Mouse (Mus musculus): ENCODE results near the gene Cntrob. TPM values are rescaled to one million over a fixed set of nuclear protein-coding genes. Genes with fewer than 3 reads are reported as not detected.
A peak's percentile ranks its signal among the peaks of the same experiment; 100 is the strongest.

Gene Cntrob
- total RNA-seq (2021) = 1 to 10 TPM; 4.7 to 6.6 TPM
- long read RNA-seq, experiment 1, transcript Cntrob-201 (19 exons, 3,861 nt) = major isoform, 7 of 14 reads
- long read RNA-seq, experiment 1, partial matches to known transcripts = 3 of 14 reads
- long read RNA-seq, experiment 1, other reads (novel, unspliced or antisense) = 4 of 14 reads
- long read RNA-seq, experiment 2, partial matches to known transcripts = 0 of 2 reads
- long read RNA-seq, experiment 2, other reads (novel, unspliced or antisense) = 0 of 2 reads

DNA sequence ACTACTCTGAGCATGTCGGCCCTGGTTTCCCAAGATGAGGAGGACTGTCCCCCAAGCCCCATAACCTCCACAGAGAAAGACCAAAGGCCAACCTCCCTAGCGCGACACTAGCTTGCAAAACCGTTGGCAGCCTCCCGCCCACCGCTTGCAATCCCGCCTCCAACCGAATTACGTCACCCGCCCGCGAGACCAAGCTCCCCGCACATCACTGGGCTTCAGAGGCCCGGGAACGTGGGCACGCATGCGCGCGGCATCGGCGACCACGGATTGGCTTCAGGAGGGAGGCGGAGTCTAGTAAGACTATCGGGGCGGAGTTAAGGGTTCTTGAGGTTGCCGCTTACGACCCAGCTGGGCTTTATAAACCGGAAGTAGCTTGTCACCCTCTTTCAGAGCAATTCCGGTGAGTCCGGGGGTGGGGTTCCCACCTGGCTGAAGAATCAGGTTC lies at the start of gene Cntrob, which contains the start of gene Trappc1:
TSS of gene Cntrob (minus strand) at position 109 of the 445 bp plus-strand sequence.
TSS of gene Trappc1 (plus strand) at position 314 of the 445 bp plus-strand sequence.
- peak; percentile 98 for DNase-seq

DNA sequence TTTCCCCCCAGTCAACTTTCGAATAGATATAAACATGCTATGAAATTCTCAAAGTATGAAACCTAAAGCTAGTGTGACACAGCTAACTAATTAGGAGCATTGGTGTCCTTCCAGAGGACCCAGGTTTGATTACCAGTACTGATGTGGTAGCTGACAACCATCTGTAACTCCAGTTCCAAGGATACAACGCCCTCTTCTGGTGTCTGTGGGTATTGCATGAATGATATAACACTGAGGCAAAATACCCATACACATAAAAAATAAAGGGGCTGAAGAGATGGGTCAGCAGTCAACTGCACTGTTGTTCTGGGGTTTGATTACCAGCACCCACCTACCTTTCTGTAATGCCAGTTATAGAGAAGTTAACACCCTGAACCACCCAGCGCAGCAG lies 49.2 kb upstream of the Cntrob start:
- no peak for DNase-seq

DNA sequence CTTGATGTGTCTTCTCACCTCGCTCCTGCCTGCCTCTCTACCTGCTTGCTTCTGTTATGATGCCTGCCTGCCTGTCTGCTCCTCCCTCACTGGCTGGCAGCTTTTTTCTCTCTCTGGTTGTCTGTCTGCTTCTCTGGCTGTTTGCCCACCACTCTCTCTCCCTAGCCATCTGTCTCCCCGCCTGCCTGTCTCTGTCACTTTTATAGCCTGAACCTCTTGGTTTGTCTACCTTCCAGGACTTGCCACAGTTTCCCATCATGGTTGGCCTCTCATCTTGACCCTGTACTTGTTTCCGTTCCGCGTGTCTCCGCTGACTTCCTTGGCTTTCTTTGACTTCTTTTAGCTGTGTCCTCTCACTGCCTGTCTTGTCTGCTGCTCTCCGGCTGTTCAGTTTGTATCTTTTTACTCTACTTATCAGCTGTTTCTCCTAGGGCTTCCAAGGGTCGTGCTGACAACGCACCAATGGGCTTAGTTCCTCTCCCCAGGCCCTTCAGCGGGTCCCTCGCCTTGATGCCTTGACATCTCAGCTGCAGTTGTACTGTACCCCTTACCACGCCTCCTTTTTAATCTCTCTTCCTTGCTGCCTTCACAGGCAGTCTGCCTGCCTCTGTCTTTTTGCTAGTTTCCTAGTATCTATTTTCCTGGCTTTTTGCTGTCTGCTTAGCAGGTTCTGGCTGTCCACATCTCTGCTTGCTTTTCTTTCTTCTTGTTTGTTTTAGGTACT lies 48.6 kb upstream of the Cntrob start:
- DNase-seq = no peak

DNA sequence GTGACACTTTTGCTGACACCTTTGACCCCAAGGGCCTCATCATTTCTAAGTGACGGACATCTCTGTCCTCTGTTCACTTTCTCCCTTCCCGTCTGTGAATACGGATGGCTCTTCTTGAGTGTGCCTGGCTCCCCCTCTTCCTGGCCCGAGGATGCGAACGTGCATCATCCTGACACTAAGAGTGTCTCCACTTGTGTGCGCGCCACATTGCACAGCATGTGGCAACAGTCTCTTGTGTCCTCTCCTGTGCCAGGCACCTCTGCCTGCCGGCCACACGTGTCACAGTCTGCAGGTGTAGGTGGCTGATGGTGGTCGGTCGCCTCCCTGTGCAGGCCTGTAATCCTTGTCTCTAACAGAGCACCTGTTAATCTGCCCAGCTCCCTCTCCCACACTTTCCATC lies 48.0 kb upstream of the Cntrob start:
- DNase-seq = no peak

DNA sequence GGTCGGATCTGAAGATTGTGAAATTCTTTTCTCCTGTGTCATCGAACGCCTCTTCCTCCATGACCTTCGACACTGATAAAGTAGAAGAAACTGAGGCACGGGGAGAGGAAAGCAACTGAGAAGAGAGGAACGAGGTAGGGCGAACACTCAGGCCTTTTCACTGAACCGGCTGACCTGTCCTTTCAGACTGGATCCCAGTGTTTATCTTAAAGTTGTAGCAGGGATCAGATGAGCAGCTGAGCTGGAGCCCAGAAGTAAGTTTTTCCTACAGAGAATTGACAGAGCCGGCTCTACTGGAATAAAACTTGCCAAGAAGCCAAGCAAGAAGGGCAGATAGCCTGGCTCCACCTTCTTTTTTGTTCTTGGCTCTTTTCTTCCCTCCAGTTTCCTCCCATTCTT lies 47.2 kb upstream of the Cntrob start:
- no peak for DNase-seq

DNA sequence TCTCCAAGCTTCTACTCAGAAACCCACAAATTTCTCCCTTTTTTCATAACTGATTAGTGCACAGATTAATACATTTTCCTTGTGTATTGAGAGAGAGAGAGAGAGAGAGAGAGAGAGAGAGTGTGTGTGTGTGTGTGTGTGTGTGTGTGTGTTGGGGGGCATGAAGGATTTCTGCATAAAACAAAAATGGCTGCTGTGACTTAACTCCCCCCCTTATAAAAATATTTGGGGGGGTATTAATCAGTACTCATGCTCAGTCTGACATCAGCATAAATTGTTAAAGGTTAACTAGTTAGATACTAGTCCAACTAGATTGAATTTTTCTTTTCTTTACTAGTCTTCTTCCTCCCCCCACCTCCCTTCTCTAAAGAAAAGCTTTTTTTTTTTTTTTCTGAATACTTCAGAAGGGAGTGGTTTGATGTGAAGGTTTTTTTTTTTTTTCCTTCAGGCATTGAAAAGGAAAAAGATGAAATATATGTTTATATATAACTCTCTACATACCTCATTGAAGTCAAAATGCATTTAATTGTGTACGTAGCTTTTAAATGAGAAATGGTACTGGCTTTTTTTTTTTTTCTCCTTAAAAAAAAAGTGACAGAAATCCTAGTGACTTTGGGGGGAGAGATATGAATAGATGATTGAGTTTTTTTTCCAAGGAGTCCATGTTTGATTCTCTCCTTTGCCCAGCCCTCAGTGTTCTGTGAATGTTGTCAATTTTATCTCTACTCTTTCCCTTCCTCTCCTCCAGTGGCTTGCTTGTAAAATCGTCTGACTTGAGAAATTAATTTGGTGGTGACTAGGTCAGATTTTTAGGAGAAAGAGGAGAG lies 46.6 kb upstream of the Cntrob start:
- no peak for DNase-seq

DNA sequence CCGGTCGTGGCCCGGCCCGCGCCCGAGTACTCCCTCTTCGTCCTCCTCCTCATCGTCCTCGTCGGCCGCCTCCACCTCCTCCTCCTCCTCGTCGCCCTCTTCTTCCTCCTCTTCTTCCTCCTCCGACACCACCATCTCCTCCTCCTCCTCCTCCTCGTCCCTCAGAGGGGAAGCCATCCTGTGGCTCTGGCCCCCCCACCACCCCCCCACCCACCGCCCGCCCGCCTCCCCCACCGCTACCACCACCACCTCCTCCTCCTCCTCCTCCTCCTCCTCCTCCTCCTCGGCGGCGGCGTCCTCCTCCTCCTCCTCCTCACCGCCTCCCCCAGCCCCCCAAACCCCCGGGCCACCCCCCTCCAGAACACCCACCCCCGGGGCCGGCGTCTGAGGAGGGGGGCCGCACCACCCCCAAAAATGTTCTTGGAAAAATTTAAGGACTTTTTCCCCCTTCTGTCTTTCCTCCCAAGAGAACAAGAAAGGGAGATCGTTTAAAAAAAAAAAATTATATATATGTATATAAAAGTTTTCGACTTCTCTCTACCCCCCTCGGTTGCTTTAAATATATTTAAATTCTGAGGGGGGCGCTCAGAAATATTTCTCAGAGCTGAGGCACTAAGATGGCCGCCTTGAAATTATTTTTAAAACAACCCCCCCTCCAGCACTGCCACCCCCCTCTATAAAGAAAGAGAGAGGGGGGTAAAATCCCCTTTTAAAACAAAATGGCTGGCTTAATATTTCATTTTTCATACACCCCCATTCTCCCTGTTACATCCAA lies 45.8 kb upstream of the Cntrob start, which contains the start of gene Chd3:
TSS of gene Chd3 (minus strand) at position 192 of the 775 bp plus-strand sequence.
- no peak for DNase-seq

DNA sequence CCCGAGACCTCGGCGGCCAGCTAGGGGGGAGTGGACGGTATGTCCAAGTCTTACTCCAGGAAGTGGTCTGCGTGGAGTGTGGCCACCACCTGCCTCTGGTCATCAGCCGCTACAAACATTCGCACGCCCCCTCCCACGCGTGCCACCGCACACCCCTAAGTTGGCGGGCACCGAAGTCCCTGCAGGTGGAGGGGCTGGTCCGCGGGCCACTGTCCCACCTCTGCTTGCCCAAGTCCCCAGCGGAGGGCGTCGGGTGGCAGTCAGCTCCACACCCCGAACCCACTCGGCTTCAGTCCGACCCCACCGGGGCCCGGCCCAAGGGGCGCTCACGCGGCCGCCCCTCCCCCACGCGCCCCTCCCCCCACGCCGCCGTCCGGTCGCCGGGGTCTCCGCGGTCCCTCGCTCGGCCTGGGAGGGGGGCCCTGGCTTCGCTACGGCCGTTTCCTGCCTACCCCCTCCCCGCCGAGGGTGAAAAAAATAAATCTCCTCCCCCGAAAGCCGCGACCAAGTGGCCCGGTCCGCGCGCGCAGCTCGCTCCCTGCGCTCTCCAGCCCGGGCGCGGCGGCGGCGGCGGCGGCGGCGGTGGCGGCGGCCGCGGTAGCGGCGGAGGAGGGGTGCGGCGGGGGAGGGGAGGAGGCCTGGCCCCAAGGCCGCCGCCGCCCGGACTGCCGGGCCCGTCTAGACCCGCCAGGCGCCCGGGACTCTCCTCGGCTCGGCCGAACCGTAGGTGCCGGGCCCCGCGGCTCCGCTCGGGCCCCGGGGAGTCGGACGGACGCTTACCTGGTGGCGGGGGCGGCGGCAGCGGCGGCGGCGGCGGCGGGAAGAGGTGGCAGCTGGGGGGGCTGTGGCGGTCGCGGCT lies 45.0 kb upstream of the Cntrob start:
- DNase-seq = peak; percentile 46

DNA sequence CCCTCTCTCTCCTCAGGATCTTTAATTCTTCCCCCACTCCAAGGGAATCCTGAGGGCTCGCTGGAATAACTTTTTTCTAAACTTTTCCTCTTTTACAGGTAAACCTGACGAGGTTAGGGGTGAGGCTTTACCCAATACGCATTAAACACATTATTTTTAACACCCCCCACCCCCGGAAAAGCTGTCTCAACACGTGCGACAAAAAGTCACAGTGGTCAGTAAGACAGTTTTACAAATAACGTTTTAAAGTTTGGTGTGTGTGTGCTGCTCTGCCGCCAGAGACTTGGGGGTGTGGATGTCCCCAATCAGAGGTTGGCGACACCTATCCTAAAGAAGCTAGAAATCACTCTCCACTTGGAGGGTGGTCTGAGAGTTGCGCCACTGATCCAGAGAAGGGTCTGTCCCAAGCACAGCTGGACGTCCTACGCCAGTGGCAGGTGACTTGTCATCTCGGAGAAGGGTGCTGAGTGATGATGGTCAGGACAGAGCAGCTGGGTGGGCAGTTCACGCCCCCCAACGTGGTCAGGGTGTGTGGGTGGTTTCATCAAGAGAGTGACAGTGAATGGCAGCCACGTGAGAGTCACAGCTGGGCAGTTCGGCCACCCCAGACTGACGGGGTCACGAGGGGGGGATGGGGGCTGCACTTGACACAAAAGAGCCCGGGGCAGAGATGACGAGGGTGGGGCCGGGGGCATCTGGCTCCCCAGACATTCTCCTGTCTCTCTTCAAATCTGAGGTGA lies 44.2 kb upstream of the Cntrob start:
- DNase-seq = no peak

DNA sequence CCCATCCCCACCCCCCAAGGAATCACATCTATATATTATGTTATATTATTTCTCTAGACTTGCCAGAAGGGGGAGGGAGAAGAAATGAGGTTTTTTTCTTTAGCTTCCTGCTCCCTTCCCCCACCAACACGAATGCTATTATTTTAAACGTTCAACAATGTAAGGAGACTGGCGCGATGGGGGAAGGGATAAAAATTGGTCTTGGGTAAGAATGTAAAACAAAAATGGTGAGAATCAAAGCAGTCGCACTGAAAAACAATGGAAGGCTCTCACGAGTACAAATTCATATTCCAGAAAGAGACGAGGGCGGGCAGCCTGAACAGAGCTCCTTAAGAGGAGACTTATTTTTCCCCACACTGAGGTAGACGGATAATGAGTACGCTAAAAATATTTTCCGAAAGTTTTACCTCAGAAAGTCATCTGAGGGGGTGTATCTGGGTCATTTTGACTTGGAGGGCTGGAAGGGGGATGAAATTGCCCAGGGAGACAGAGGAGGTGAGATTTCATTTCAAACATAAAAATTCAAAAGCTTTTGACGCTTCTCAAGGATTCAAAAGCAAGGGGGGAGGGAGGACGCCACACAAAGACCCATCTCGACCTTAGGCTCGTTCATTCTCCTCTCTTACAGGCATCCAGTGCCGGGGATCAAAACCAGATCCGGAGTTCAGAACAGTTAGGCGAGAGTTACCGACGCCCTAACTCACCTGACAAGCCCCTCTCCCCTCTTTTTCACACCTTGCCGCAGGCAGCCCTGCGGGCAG lies 43.5 kb upstream of the Cntrob start:
- DNase-seq = no peak

DNA sequence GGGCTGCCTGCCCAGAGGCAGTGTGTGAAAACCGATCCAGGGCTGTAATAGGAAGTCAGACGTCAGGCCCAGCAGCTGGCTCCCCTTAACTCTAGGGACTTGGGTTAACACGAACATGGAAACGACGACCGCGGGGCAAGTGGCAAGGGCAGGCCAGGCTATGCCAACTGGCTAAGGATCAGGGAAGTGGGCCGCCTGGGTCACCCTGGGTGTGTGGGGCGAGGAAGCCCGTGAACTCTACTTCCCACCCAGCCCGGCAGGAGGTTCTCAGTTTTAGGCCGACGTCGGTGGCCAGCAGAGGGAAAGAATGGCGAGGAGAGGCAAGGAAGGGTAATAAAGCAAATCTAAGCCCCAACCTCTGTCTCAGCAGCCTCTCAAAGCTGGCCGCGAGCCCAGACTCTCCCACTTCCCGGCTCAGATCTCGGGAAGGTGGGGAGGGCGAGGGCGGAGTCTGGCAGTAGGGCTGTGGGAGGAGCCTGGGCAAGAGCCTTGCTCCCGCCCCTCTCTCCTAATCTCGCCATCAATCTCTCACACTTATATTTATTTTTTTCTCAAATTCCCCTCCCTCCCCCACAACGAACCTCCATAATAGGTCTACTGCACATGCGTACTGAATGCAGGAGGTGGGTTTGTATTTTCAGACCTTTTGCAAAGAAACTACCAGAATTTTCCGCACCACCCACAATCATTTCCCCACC lies 42.7 kb upstream of the Cntrob start:
- peak; percentile 96 for DNase-seq

DNA sequence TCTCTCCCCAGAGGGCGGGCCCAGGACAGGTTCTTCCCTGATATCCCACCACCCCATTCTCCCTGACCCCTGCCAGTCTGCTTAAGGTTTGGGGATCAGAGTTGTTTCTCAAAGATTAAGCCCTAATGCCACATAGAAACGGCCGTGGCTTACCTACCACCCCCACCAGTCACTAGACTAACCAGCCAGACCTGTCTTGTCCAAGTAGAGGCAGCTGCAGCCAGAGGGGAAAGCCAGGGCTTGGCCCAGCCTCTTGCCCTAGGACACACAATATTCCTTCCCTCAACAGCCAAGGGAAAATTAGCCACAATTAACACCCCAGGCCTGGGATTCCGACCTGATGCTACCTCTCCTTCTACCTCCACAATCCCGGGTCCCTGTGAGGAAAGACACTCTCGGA lies 42.1 kb upstream of the Cntrob start:
- DNase-seq = peak; percentile 41

DNA sequence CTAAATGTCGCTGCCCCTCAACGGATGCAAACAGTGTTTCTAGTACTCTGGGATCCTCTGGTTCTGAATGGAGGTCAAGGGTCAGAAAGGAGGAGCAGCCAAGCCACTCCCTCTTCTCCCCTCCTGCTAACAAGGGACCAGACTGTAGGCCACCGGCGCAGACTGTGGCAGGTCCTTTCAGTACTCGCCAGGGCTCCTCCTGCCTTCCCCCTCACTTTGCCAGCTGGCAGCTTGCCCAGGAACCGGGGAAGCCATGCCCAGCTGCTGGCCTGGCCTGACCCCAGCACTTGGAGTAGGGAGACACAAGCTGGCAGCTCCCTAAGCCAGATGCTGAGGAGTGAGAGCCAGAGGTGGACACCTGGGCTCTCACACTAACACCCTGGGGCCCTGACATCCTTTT lies 41.3 kb upstream of the Cntrob start:
- peak; percentile 99 for DNase-seq

DNA sequence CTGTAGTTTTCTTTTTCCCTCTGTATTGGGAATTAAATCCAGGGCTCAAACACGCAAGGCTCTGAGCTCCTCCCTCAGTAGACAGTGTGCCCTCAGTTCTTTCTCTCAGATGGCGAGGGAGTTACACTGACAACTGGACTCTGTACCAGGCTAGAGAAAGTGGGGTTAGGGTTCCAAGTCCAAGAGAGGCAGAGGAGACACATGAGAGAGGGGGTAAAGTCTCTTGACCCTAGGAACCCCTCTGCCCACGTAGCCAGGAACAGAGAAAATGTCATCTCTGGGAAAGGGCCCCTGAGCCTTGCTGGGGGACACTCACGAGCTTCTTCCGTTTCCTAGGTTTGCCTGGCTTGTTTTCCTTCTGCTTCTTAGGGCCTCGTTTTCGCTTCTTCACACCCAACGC lies 40.8 kb upstream of the Cntrob start:
- no peak for DNase-seq

DNA sequence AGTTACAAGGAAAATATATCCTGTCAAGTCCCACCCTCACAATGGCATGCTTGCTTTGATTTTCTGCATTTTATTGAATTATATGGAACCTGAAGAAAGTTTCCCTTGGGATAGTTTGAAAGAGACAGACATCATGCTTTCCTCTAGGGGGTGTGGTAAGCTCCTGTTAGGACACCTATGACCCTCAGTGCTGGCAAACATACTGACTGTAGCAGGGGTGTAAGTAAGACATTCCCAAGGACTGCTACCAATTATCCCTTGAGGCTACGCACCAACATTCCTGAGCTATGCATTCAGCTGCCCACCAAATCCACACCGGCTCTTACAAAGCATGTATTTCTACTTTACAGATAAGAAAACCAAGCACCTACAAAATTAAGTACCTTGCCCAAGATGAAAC lies 38.9 kb upstream of the Cntrob start:
- no peak for DNase-seq

DNA sequence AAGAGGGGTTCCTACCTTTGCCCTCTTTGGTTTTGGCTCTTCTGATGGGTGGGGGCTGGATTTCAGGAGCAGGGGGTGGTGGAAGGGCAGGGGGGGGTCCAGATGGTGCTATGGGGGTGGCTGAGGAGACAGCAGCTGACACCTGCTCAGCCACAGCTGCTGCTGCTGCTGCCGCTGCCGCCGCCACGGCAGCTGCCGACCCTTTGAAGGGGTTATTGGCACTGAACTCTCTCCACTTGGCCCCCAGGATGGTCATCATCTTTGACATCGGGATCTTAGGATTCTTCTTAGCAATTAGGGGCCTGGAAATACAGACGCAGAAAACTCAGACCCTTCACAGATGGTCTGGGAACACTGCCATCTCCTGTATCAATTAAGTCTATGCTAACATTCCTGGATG lies 38.4 kb upstream of the Cntrob start:
- DNase-seq = no peak

DNA sequence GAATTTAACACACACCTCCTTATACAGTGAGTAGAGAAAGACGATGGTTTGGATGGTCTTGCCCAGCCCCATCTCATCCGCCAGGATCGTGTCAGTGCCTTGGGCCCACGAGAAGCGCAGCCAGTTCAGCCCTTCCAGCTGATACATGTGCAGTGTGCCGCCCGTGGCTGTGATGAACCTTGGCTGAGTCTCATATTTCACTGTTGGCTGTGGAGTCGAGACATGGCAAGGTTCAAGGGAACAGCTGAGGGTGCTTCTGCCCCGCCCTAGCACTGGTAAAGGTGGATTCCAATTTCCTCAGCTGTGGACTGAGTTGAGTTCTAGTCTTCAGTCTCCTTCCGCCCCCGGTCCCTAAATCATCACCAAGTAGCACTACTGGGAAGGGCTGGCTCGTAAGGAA lies 34.1 kb upstream of the Cntrob start:
- no peak for DNase-seq

DNA sequence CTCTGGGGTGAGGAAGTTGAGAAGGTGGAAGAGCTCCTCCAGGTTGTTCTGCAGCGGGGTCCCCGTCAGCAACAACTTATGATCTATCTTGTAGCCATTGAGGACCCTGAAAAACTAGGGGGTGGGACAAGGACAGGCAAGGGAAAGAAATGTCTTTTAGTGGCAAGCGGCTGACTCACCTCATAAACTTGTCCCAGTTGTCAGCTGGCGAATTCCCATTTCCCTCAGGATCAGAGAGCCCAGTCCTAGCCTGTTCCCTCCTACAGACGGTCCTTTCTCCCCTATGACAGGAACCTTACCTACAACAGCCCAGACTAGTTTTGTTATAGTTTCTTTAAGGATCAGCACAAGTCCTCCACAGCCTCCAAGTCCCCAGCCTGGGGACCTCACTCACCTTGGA lies 33.0 kb upstream of the Cntrob start:
- no peak for DNase-seq

DNA sequence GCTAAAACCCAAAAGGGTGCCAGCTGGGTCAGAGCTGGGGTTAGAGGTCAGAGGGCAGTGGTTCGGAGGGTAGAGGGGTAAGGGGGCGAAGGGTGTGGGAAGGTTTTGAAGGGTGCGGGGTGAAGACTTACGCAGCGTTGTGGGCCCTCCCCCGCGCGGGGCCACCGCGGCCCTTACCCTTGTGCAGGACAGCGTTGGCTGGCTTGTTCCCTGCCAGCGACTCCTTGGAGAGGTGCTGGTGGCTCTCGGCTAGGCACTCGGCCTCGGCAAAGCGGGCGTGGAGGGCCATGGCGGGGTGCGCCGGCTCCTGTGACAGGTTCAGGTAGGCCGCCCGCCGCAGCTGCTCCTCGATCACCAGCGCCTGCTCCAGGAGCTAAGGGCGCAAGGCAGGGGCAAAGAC lies 22.9 kb upstream of the Cntrob start:
- no peak for DNase-seq
